Mouse (Mus musculus): ENCODE data around the gene Psd.

- TF ChIP-seq POLR2A (IDR thresholded peaks at IDR 0.05; ENCODE audit: control insufficient read depth, low read depth, low read length) = no peak
- TF ChIP-seq CTCF (IDR thresholded peaks at IDR 0.05; ENCODE audit: control insufficient read depth, insufficient read depth, insufficient replicate concordance, low read depth, low read length) = no peak
Observed at GRCm38 (mm10) chr19:46313591-46313990, 13.4 kb downstream of the Psd start.
